Mouse (Mus musculus) heart, adult 2 months (tissue): ENCODE data around the gene Srgap2.

Source experiments
- CTCF ChIP-seq: fragments of 200-600 bp; IDR thresholded peaks from 2 replicates; pipeline ENCODE4 v1.8.1; 2022; ENCODE audit warnings: antibody characterized with exemption, mild to moderate bottlenecking, moderate library complexity
- EP300 ChIP-seq: fragments of 200-500 bp; IDR thresholded peaks from 2 replicates; pipeline ENCODE4 v1.6.1; 2011; ENCODE audit warnings: low read depth, low read length, control low read depth; ENCODE audit not compliant: insufficient read depth
- POLR2A ChIP-seq: fragments of 200-500 bp; IDR thresholded peaks from 2 replicates; pipeline ENCODE4 v1.6.1; 2011; ENCODE audit warnings: mild to moderate bottlenecking, low read depth, low read length, control low read depth; ENCODE audit not compliant: insufficient read depth

GRCm38 (mm10) chr1:131481391-131481790 is 45.8 kb downstream of the Srgap2 start:
- TF ChIP-seq CTCF (no peak), POLR2A (no peak), EP300 (no peak)
